8 mouse cellular contexts compared by ENCODE assay signal in the genomic region with DNA sequence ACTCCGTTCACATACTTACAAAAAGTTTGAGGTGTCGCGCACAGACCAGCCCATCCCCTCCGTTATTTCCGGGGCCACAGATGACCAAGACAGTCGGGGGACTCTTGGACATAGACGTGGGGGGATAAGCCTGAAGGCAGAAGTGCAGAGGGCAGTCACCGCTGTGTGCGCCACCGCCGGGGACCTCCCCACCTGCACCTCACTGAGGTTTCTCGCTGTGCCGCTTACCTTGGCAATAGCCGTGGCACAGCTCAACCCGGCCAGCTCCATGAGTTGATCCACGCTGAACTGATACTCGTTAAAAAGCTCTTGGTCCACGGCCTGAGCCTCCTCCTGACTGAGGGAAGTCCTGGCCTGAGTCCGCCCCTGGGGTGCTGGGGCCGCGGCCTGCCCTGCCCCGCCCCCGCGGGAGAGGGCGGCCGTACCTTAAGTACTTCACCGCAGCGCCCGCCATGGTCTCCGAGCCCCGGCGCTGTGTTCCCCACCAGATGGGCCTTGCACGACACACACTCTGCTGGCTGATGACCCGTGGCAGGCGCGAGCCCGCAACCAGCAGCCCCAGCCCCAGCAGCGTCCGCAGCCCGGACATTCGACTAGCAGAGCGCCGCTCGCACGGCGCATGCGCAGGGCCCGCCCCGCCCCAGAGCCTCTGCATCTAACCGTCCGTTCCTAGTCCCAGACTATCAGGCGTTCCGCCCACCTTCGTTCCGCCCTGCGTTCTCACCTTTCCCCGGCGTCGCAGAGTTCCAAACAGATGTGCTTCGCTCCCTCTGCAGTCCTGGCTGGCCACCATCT. TPM values are rescaled to one million over a fixed set of nuclear protein-coding genes. Genes with fewer than 3 reads are reported as not detected.
DNase-seq lines count a peak whose midpoint lies in the region; ATAC-seq and TF ChIP-seq lines count a peak whose summit lies in the region.

A gene (minus strand): TSS at position 594 of the 795 bp plus-strand sequence.

- H3K27me3 ChIP-seq in forebrain, embryonic 10.5 days (ENCODE audit: poor library complexity, severe bottlenecking): no peaks in the 10 kb centered on the region
- no peaks in the 10 kb centered on the region for H3K27me3 ChIP-seq in heart, embryonic 15.5 days
- no peaks in the 10 kb centered on the region for H3K27me3 ChIP-seq in liver, embryonic 14.5 days (ENCODE audit: control insufficient read depth, insufficient read depth, low read length)
- H3K27me3 ChIP-seq in neural tube, embryonic 11.5 days (ENCODE audit: control insufficient read depth, insufficient read depth, low read length): no peaks in the 10 kb centered on the region
- H3K27me3 ChIP-seq in stomach, postnatal 0 days (ENCODE audit: control insufficient read depth, insufficient read depth, low read length): no peaks in the 10 kb centered on the region

- peak within 1 kb of the TSS; percentile 74 for H3K4me2 ChIP-seq in heart, embryonic 15.5 days
- H3K4me2 ChIP-seq in liver, embryonic 14.5 days (ENCODE audit: low read depth): peak within 1 kb of the TSS; percentile 90
- peak within 1 kb of the TSS; percentile 83 for H3K4me2 ChIP-seq in neural tube, embryonic 11.5 days (ENCODE audit: low read depth)
- peak within 1 kb of the TSS; percentile 95 for H3K4me2 ChIP-seq in stomach, postnatal 0 days (replicated peaks; ENCODE audit: low read depth)

- peaks cover 40% of the 10 kb centered on the region for H3K36me3 ChIP-seq in forebrain, embryonic 10.5 days (replicated peaks)
- H3K36me3 ChIP-seq in heart, embryonic 15.5 days: peaks cover 24% of the 10 kb centered on the region
- peaks cover 14% of the 10 kb centered on the region for H3K36me3 ChIP-seq in liver, embryonic 14.5 days (replicated peaks; ENCODE audit: control insufficient read depth, insufficient read depth, low read depth)
- H3K36me3 ChIP-seq in neural tube, embryonic 11.5 days (ENCODE audit: control insufficient read depth, insufficient read depth, low read length): peaks cover 7% of the 10 kb centered on the region; the same call in 1 of the 2 replicates
- peaks cover 9% of the 10 kb centered on the region for H3K36me3 ChIP-seq in stomach, postnatal 0 days (ENCODE audit: control insufficient read depth, insufficient read depth, low read length)

- TF ChIP-seq EP300 in liver, embryonic 14.5 days (IDR thresholded peaks at IDR 0.05; ENCODE audit: low read depth): no peak
- TF ChIP-seq EP300 in stomach, postnatal 0 days (optimal IDR thresholded peaks at IDR 0.05): no peak

- peak within 1 kb of the TSS; percentile 91 for H3K27ac ChIP-seq in forebrain, embryonic 10.5 days
- peak within 1 kb of the TSS; percentile 83 for H3K27ac ChIP-seq in heart, embryonic 15.5 days
- no peak within 1 kb of the TSS for H3K27ac ChIP-seq in liver, embryonic 14.5 days
- 0 out of 2 replicates have a peak within 1 kb of the TSS, but pooled peaks have one; percentile 55 for H3K27ac ChIP-seq in neural tube, embryonic 11.5 days (ENCODE audit: low read depth, low read length)
- H3K27ac ChIP-seq in stomach, postnatal 0 days (replicated peaks): peak within 1 kb of the TSS; percentile 58

- peaks cover 25% of the 10 kb centered on the region for H3K4me1 ChIP-seq in forebrain, embryonic 10.5 days
- peaks cover 13% of the 10 kb centered on the region for H3K4me1 ChIP-seq in heart, embryonic 15.5 days (replicated peaks)
- H3K4me1 ChIP-seq in liver, embryonic 14.5 days (replicated peaks; ENCODE audit: control insufficient read depth in 2 of 2, insufficient read depth in 2 of 2, low read length in 1 of 2): no peaks in the 10 kb centered on the region; a peak in 3 of 4 replicates
- 0 out of 2 replicates have a peak, but pooled peaks cover 5% of the 10 kb centered on the region for H3K4me1 ChIP-seq in neural tube, embryonic 11.5 days (ENCODE audit: control insufficient read depth, insufficient read depth, low read length)
- 0 out of 2 replicates have a peak, but pooled peaks cover 2% of the 10 kb centered on the region for H3K4me1 ChIP-seq in stomach, postnatal 0 days (replicated peaks; ENCODE audit: control insufficient read depth, insufficient read depth)

- under 1% methylated on average over 60 of the region's 60 CpGs for WGBS in forebrain, embryonic 10.5 days
- WGBS in heart, embryonic 15.5 days: under 1% methylated on average over 60 of the region's 60 CpGs
- WGBS in liver, embryonic 14.5 days (ENCODE audit: insufficient replicate concordance): under 1% methylated on average over 59 of the region's 60 CpGs
- under 1% methylated on average over 60 of the region's 60 CpGs for WGBS in neural tube, embryonic 11.5 days
- under 1% methylated on average over 58 of the region's 60 CpGs for WGBS in stomach, postnatal 0 days

- peak within 1 kb of the TSS; percentile 77 for H3K4me3 ChIP-seq in forebrain, embryonic 10.5 days
- H3K4me3 ChIP-seq in heart, embryonic 15.5 days: peak within 1 kb of the TSS; percentile 88
- H3K4me3 ChIP-seq in liver, embryonic 14.5 days (ENCODE audit: insufficient read depth in 1 of 2, low read depth in 2 of 2, low read length in 2 of 2): peak within 1 kb of the TSS; percentile 63 to 91
- H3K4me3 ChIP-seq in neural tube, embryonic 11.5 days (ENCODE audit: low read depth, low read length): peak within 1 kb of the TSS; percentile 82
- peak within 1 kb of the TSS; percentile 88 for H3K4me3 ChIP-seq in stomach, postnatal 0 days (ENCODE audit: low read depth, low read length)

- peak; percentile 67 to 77 for DNase-seq in CD8-positive naive resting alpha-beta T cell, adult 2 months (ENCODE audit: low read depth in 2 of 2, low spot score in 2 of 2)
- peak; percentile 79 for DNase-seq in c-Kit-positive CD71-negative TER-119-negative erythroid progenitor cells, embryonic 14.5 days (ENCODE audit: low read depth)
- DNase-seq in forebrain, embryonic 10.5 days (ENCODE audit: extremely low spot score, low spot score): peak; percentile 90
- peak; percentile 87 to 93 for DNase-seq in kidney, postnatal 25 days
- DNase-seq in liver, embryonic 14.5 days (ENCODE audit: low read depth in 3 of 3, low spot score in 3 of 3): peak; percentile 75 to 81 (median 76)
- peak; percentile 94 for DNase-seq in neural tube, embryonic 11.5 days (ENCODE audit: low spot score)
- peak; percentile 94 for DNase-seq in stomach, postnatal 0 days (ENCODE audit: low spot score)

- no peak for TF ChIP-seq CTCF in liver, embryonic 14.5 days (IDR thresholded peaks at IDR 0.05; ENCODE audit: low read depth)
- TF ChIP-seq CTCF in stomach, postnatal 0 days (IDR thresholded peaks at IDR 0.05; ENCODE audit: low read depth): no peak

- peak; percentile 91 for ATAC-seq in heart, embryonic 15.5 days (replicated peaks; ENCODE audit: insufficient number of reproducible peaks, insufficient read depth, low FRiP score, low read depth)
- ATAC-seq in liver, embryonic 14.5 days (ENCODE audit: insufficient read depth): peak; percentile 92
- ATAC-seq in neural tube, embryonic 11.5 days (ENCODE audit: insufficient read depth, low FRiP score, low TSS enrichment): peak; percentile 91
- ATAC-seq in stomach, postnatal 0 days (ENCODE audit: low FRiP score, low TSS enrichment): peak; percentile 96

- no peaks in the 10 kb centered on the region for H3K9me3 ChIP-seq in forebrain, embryonic 10.5 days
- no peaks in the 10 kb centered on the region for H3K9me3 ChIP-seq in heart, embryonic 15.5 days (replicated peaks)
- no peaks in the 10 kb centered on the region for H3K9me3 ChIP-seq in liver, embryonic 14.5 days (ENCODE audit: control insufficient read depth, low read length)
- no peaks in the 10 kb centered on the region for H3K9me3 ChIP-seq in neural tube, embryonic 11.5 days (ENCODE audit: control insufficient read depth, low read length)
- H3K9me3 ChIP-seq in stomach, postnatal 0 days (ENCODE audit: control insufficient read depth, low read length): no peaks in the 10 kb centered on the region

- H3K9ac ChIP-seq in heart, embryonic 15.5 days: peak within 1 kb of the TSS; percentile 89
- H3K9ac ChIP-seq in liver, embryonic 14.5 days (replicated peaks): peak within 1 kb of the TSS; percentile 59
- peak within 1 kb of the TSS; percentile 85 for H3K9ac ChIP-seq in neural tube, embryonic 11.5 days (ENCODE audit: low read length)
- H3K9ac ChIP-seq in stomach, postnatal 0 days (ENCODE audit: low read length): peak within 1 kb of the TSS; percentile 83

RNA-seq across cellular contexts. Expression of the gene that starts here (rescaled TPM):
- polyA plus RNA-seq in forebrain, embryonic 10.5 days (2016; fragmentation: Nextera tagmentation; extraction: Ambion mirVana): 125 and 134 TPM in 2 replicates
- 137 and 155 TPM in 2 replicates for polyA plus RNA-seq in heart, embryonic 15.5 days (2015; fragmentation: Nextera tagmentation; extraction: Ambion mirVana)
- polyA plus RNA-seq in liver, embryonic 14.5 days (2012; rRNA removed): 25.0 and 26.1 TPM in 2 replicates
- 59.6 and 67.7 TPM in 2 replicates for polyA plus RNA-seq in liver, embryonic 14.5 days (2014; fragmentation: Nextera tagmentation; extraction: Ambion mirVana)
- polyA plus RNA-seq in neural tube, embryonic 11.5 days (2014; fragmentation: Nextera tagmentation; extraction: Ambion mirVana): 127 and 131 TPM in 2 replicates
- 134 and 142 TPM in 2 replicates for polyA plus RNA-seq in stomach, postnatal 0 days (2015; fragmentation: Nextera tagmentation; extraction: Ambion mirVana)
